Mouse (Mus musculus) MEL-GATA-1-ER (cell line): ENCODE results near the gene Siah2.

Experiments used
- DNase-seq: peaks from one replicate; pipeline ENCODE4 v3.0.0-alpha.2; 2012; ENCODE audit warnings: low read depth; ENCODE audit errors: extremely low read depth

Gene Siah2

GRCm38 (mm10) chr3:58695507-58695906, 3.3 kb upstream of the Siah2 start:
- DNase-seq: no peak

- no peak for DNase-seq
These were observed 2.8 kb upstream of the Siah2 start for GRCm38 (mm10) chr3:58695044-58695443.

GRCm38 (mm10) chr3:58693331-58693730, 1.1 kb upstream of the Siah2 start:
- DNase-seq: no peak

GRCm38 (mm10) chr3:58691374-58691939, 743 bp downstream of the Siah2 start:
- peak; percentile 36 for DNase-seq

GRCm38 (mm10) chr3:58690619-58691373, 1.4 kb downstream of the Siah2 start:
- DNase-seq: peak; percentile 73

- DNase-seq: no peak
These were observed 2.5 kb downstream of the Siah2 start for GRCm38 (mm10) chr3:58689721-58690120.

GRCm38 (mm10) chr3:58689105-58689504, 3.1 kb downstream of the Siah2 start:
- peak; percentile 41 for DNase-seq

GRCm38 (mm10) chr3:58688551-58688950, 3.6 kb downstream of the Siah2 start:
- no peak for DNase-seq

GRCm38 (mm10) chr3:58686922-58687284, 5.3 kb downstream of the Siah2 start:
- no peak for DNase-seq

- no peak for DNase-seq
These were observed 5.8 kb downstream of the Siah2 start for GRCm38 (mm10) chr3:58686206-58686921.

GRCm38 (mm10) chr3:58685396-58685795, 6.8 kb downstream of the Siah2 start:
- no peak for DNase-seq

GRCm38 (mm10) chr3:58683346-58683745, 8.9 kb downstream of the Siah2 start:
- DNase-seq: no peak

GRCm38 (mm10) chr3:58682336-58682735, 9.9 kb downstream of the Siah2 start:
- DNase-seq: no peak

- DNase-seq: no peak
These were observed 10.4 kb downstream of the Siah2 start for GRCm38 (mm10) chr3:58681831-58682230.

- no peak for DNase-seq
These were observed 11.1 kb downstream of the Siah2 start for GRCm38 (mm10) chr3:58680943-58681637.

- DNase-seq: no peak
These were observed 12.2 kb downstream of the Siah2 start for GRCm38 (mm10) chr3:58679996-58680395.

- no peak for DNase-seq
These were observed 13.3 kb downstream of the Siah2 start for GRCm38 (mm10) chr3:58678905-58679304.

- DNase-seq: no peak
These were observed 13.8 kb downstream of the Siah2 start for GRCm38 (mm10) chr3:58678384-58678783.

GRCm38 (mm10) chr3:58677615-58678014, 14.6 kb downstream of the Siah2 start:
- DNase-seq: no peak

GRCm38 (mm10) chr3:58673295-58673694, 18.9 kb downstream of the Siah2 start:
- DNase-seq: no peak

GRCm38 (mm10) chr3:58672481-58673183, 19.6 kb downstream of the Siah2 start:
- DNase-seq: no peak
